Mouse (Mus musculus): ENCODE measurements at regions not wholly inside any gene's neighbourhood (a gene's known extent, or its start where the extent isn't known, plus 50 kb on each side); places are given as distances from the start of the nearest gene placed in this dataset.
A peak's percentile ranks its signal among the peaks of the same experiment; 100 is the strongest.

- no peaks in the 10 kb centered on the region for H3K27me3 ChIP-seq (ENCODE audit: control insufficient read depth in 1 of 2, insufficient read depth in 2 of 2, low read length in 2 of 2)
- H3K27ac ChIP-seq (ENCODE audit: control insufficient read depth, low read depth, low read length): no peak overlapping the region
- H3K36me3 ChIP-seq (ENCODE audit: control insufficient read depth in 1 of 2, insufficient read depth in 2 of 2, low read length in 2 of 2): no peaks in the 10 kb centered on the region
- no peaks in the 10 kb centered on the region for H3K4me1 ChIP-seq (ENCODE audit: control insufficient read depth in 1 of 2, insufficient read depth in 2 of 2, low read length in 2 of 2)
- TF ChIP-seq HCFC1 (IDR thresholded peaks at IDR 0.05; ENCODE audit: low read depth, low read length) (no peak), USF1 (IDR thresholded peaks at IDR 0.05; ENCODE audit: low read depth, low read length) (no peak), TAL1 (IDR thresholded peaks at IDR 0.05; ENCODE audit: low read length) (no peak), ZMIZ1 (IDR thresholded peaks at IDR 0.05; ENCODE audit: low read depth, low read length) (no peak), MAZ (IDR thresholded peaks at IDR 0.05; ENCODE audit: low read depth, low read length) (no peak), NRF1 (IDR thresholded peaks at IDR 0.05; ENCODE audit: insufficient read depth, low read depth, low read length, poor library complexity, severe bottlenecking) (no peak), UBTF (IDR thresholded peaks at IDR 0.05; ENCODE audit: borderline replicate concordance, insufficient read depth, low read depth, low read length) (no peak), MAFK (IDR thresholded peaks at IDR 0.05; ENCODE audit: borderline replicate concordance, low read depth, low read length) (no peak), ELF1 (IDR thresholded peaks at IDR 0.05; ENCODE audit: low read depth, low read length) (no peak), RCOR1 (IDR thresholded peaks at IDR 0.05; ENCODE audit: low read depth, low read length) (no peak)
- no peaks in the 10 kb centered on the region for H3K79me2 ChIP-seq (ENCODE audit: control insufficient read depth, insufficient read depth, low read length, poor library complexity)
- no peaks in the 10 kb centered on the region for H3K9me3 ChIP-seq (replicated peaks; ENCODE audit: insufficient read depth, low read length)
- DNase-seq (ENCODE audit: low read depth, low spot score): no peak
- H3K4me3 ChIP-seq (ENCODE audit: control insufficient read depth in 1 of 2, insufficient read depth in 1 of 2, low read depth in 2 of 2, low read length in 2 of 2): no peak overlapping the region
- no peak overlapping the region for H3K9ac ChIP-seq (ENCODE audit: control insufficient read depth, low read depth, low read length, poor library complexity, severe bottlenecking)
Observed at GRCm38 (mm10) chr6:104932153-104932552, 439.6 kb downstream of the Cntn6 start.

- Histone ChIP-seq H3K27ac (ENCODE audit: control insufficient read depth, low read depth, low read length) (no peak overlapping the region), H3K27me3 (ENCODE audit: control insufficient read depth in 1 of 2, insufficient read depth in 2 of 2, low read length in 2 of 2) (no peaks in the 10 kb centered on the region), H3K4me1 (ENCODE audit: control insufficient read depth in 1 of 2, insufficient read depth in 2 of 2, low read length in 2 of 2) (no peaks in the 10 kb centered on the region), H3K4me3 (ENCODE audit: control insufficient read depth in 1 of 2, insufficient read depth in 1 of 2, low read depth in 2 of 2, low read length in 2 of 2) (no peak overlapping the region), H3K9me3 (replicated peaks; ENCODE audit: insufficient read depth, low read length) (no peaks in the 10 kb centered on the region), H3K9ac (ENCODE audit: control insufficient read depth, low read depth, low read length, poor library complexity, severe bottlenecking) (no peak overlapping the region), H3K79me2 (ENCODE audit: control insufficient read depth, insufficient read depth, low read length, poor library complexity) (no peaks in the 10 kb centered on the region), H3K36me3 (ENCODE audit: control insufficient read depth in 1 of 2, insufficient read depth in 2 of 2, low read length in 2 of 2) (no peaks in the 10 kb centered on the region)
- TF ChIP-seq SMC3 (IDR thresholded peaks at IDR 0.05; ENCODE audit: low read depth, low read length): 0 out of 2 replicates have a peak, but pooled peaks have one; percentile 5
- no peak for TF ChIP-seq BHLHE40 (IDR thresholded peaks at IDR 0.05; ENCODE audit: borderline replicate concordance, low read depth, low read length)
- DNase-seq (ENCODE audit: low read depth, low spot score): no peak
Observed at GRCm38 (mm10) chr6:104939134-104939533, 446.5 kb downstream of the Cntn6 start.

- no peaks in the 10 kb centered on the region for H3K79me2 ChIP-seq (ENCODE audit: control insufficient read depth, insufficient read depth, low read length, poor library complexity)
Observed at GRCm38 (mm10) chr6:104974517-104974916, 481.9 kb downstream of the Cntn6 start.

More at GRCm38 (mm10) chr6:104974517-104974916, 481.9 kb downstream of the Cntn6 start:
- H3K9ac ChIP-seq (ENCODE audit: control insufficient read depth, low read depth, low read length, poor library complexity, severe bottlenecking): no peak overlapping the region
- no peaks in the 10 kb centered on the region for H3K4me1 ChIP-seq (ENCODE audit: control insufficient read depth in 1 of 2, insufficient read depth in 2 of 2, low read length in 2 of 2)
- H3K27me3 ChIP-seq (ENCODE audit: control insufficient read depth in 1 of 2, insufficient read depth in 2 of 2, low read length in 2 of 2): no peaks in the 10 kb centered on the region
- H3K27ac ChIP-seq (ENCODE audit: control insufficient read depth, low read depth, low read length): no peak overlapping the region
- no peak overlapping the region for H3K4me3 ChIP-seq (ENCODE audit: control insufficient read depth in 1 of 2, insufficient read depth in 1 of 2, low read depth in 2 of 2, low read length in 2 of 2)
- no peak for TF ChIP-seq CHD2 (IDR thresholded peaks at IDR 0.05; ENCODE audit: low read length)
- H3K9me3 ChIP-seq (replicated peaks; ENCODE audit: insufficient read depth, low read length): no peaks in the 10 kb centered on the region
- no peaks in the 10 kb centered on the region for H3K36me3 ChIP-seq (ENCODE audit: control insufficient read depth in 1 of 2, insufficient read depth in 2 of 2, low read length in 2 of 2)
- DNase-seq (ENCODE audit: low read depth, low spot score): no peak
